Mouse (Mus musculus) bone marrow macrophage, adult 2 months (primary cell): Measurements from ENCODE around the gene S100g.

ENCODE experiments used
- CTCF ChIP-seq: IDR thresholded peaks from 2 replicates; pipeline ENCODE4 v1.5.1; 2012; ENCODE audit warnings: low read depth, mild to moderate bottlenecking, low read length, moderate library complexity
- POLR2A ChIP-seq: IDR thresholded peaks from 2 replicates; pipeline ENCODE4 v1.6.1; 2012; ENCODE audit warnings: mild to moderate bottlenecking, low read depth, low read length, borderline replicate concordance

GRCm38 (mm10) chrX:162967456-162967855 lies 3.1 kb upstream of the S100g start:
- TF ChIP-seq CTCF (no peak), POLR2A (no peak)
